Mouse (Mus musculus) mature B cell (primary cell): Measurements from ENCODE around the gene Olfr545.

Experiments
- in situ Hi-C: fragments of 300-500 bp; cut with MboI; formaldehyde crosslinking; loops from 2 replicates; pipeline ENCODE4 v1.14.3; 2019

Olfr545 gene

DNA sequence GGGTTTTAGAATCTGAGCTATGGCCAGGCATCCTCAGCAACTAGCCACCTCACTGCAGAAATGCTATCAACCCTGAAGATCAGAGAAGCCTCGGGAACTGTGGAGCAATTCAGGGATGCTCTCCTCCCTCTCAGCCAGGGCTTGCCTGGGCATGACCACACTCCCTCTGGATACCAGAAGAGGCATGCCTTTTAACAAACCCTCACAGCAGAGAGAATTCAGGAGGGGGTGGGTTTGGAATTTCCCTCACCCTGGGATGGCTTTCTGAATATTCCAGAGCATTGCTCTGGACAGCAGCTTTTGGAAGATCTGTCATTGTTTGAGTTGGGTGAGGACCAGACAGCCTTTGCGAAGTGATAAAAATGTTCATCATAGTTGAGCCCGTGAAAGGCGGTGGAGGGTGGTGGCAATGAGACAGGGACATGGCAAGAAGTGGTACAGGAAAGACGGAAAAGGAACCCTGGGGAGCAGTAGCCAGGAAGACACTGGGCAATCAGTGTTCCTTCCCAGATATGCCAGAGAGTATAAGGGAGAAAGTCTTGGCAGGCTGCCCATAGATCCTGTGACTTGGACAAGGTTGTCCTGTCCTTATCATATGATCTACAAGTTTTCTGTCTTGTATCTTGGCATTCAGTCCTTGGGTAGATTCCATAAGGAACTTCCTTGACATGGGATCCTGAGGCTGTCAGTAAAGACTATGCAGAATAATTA is 19.9 kb downstream of the Olfr545 start:
- in situ Hi-C loops: no loop called here

DNA sequence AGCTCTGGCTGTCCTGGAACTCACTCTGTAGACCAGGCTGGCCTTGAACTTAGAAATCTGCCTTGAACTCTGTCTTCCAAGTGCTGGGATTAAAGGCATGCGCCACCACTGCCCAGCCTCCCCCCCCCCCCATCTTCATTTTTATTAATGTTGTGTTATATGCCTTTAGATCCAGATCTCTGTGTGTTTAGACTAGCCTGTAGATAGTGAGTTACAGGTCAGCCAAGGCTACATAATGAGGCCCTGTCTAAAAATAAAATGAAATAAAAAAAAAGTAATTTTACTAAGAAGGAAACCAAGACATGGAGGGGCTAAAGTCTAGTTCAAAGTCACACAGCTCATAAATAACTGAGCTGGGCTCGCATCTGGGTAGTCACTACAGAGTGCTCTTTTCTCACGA is 20.4 kb downstream of the Olfr545 start:
- in situ Hi-C loops: no loop called here

DNA sequence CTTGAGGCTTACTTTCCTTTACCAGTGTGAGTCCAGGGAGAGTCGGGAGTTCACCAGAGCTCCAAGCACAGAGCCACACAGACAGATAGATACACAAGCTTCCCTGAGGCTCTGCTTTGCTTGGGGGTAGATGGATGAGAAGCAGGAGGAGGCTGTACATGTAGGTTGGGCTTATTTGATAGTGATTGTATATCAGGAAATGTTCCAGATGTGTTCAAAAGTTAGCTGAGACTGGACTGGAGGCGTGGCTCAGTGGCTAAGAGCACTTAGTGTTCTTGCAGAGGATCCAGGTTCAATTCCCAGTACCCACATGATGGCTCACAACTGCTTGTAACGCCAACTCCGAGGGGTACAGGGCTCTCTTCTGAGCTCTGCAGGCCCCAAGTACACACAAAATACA is 20.9 kb downstream of the Olfr545 start:
- in situ Hi-C loops: no loop called here

DNA sequence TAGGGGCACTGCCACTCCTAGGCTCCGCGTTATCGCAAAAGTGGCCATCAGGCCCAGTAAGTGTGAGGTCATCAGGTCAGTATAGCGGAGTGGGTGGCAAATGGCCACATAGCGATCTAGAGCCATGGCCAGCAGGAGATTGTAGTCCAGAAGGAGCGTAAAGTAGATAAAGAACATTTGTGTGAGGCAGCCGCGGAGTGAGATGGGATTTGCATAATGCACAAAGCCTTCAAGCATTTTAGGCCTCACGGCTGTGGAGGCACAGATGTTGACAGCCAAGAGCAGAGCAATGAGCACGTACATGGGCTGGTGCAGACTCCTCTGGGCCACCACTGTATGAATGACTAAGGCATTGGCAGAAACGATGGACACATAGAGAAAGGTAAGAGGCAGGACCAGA is 22.0 kb downstream of the Olfr545 start:
- in situ Hi-C loops: no loop called here

DNA sequence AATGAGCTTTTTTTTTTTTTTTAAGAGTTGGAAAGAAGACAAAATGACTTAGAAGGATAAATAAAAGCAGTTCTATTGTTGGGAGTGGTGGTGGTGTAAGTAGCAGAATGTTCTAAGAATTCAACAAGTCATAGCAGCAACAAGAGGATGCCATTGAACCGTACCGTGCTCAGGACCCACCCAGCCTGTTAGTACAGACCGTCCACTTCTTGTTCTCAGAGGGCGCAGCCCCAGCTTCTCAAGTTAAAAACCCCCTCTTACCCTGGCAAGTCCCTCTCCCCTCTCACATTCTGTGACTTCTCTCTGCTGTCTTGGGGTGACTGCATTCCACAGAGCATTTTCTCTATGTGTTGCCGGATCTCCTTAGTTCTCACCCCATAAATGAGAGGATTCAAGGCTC is 22.8 kb downstream of the Olfr545 start:
- in situ Hi-C loops: no loop called here

DNA sequence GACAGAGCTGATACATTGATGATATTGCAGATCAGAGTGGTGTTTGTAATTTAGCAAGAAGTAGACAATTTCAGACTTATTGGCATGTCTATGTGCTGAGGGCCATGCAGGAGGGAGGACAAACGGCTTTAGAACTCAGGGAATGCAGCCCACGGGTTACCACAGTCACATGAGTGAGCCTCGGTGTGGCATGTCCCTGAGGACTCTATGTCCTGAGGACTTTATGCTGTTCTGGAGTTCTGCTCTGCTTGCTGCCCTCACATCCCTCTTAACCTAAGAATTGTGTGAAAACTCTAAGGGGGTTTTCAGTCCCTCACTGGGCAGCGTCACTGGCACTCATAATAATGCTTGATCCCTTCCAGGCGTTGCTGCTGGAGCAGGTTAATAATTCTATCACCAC is 26.7 kb downstream of the Olfr545 start:
- in situ Hi-C loops: no loop called here

DNA sequence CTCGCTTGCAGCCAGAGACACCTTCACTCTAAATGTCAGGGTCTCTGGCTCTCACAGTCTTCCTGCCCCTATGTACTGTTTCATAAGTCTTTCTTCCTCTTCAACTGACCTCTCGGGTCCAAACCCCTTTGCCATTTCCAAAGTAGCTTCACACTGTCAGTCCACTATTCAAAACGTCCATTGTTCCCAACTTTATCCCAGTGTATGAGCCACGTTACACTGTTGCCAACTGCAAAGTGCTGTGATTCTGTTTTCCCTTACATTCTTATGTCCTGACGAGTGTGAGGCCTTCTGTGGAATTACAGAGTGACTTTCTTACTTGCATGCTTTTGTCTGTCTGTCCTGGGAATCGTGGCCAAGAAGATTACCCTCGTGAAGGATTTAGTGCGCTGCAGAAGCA is 31.8 kb downstream of the Olfr545 start:
- in situ Hi-C loops: no loop called here

DNA sequence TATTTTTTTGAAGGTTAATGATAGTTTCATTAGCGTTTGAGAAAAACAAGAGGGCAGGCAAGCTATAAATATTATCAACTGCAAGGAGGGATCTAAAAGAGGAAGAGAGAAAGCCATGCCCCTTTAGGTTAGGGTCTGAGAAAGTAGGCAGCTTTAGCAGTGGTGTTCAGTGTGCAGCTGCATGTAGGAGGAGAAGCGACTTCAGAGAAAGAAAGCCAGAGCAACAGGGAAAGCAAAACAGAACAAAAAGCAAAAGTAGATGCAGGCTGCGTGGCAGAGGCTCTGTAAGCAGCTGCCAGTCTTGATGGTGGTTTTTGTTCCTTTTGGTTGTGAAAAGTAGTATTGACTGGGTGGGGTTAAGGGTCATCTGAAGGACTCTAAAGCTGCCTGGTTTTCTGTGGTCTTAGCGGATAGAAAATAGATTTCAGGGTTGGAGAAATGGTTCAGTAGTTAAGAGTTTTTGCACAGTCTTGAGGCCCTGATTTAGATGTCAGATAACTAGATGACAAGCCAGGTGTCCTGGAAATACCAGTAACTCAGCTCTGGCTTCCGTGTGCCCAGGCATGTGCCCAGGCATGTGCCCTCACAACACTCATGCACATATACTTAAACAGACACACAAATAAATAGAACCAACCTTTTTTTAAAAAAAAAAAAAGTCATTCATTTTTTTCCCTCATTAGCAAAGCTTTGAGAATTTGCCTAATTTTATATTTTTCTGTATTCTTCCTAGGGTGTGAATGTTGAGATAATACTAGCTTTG is 40.6 kb downstream of the Olfr545 start:
- in situ Hi-C loops: no loop called here

DNA sequence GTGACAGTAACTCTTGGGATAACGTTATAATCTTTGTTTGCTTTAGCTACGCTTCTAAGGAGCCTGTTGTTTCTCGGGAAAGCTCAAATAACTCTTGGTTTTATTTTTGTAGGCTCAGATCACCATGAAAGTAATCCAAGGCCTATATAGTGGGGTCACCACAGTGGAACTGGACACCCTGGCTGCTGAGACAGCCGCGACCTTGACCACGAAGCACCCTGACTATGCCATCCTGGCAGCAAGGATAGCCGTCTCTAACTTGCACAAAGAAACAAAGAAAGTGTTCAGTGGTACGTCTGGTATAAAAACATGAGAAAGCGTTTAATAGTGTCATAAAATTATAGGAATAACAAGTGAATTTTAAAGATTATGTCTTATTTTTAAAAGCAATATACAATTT is 52.9 kb downstream of the Olfr545 start:
- in situ Hi-C loops: no loop called here

DNA sequence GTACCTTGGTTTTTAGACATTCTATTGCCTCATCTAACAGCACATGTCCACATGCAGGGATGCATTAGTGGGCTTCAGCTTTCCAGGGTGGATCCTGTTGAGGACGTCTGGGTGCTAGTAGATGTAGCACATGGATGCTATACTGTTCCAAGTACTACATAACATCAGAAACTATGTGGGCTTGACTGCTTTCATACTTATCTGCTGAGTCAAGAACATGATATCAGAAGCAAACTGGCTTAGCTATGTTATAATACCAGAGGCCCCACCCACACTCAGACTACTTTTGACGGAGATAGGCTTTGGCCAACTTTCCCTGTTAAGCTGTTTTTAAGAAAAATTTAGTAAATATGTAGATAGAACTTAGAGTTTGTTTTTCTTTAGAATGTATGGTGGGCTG is 55.1 kb downstream of the Olfr545 start:
- in situ Hi-C loops: no loop called here

DNA sequence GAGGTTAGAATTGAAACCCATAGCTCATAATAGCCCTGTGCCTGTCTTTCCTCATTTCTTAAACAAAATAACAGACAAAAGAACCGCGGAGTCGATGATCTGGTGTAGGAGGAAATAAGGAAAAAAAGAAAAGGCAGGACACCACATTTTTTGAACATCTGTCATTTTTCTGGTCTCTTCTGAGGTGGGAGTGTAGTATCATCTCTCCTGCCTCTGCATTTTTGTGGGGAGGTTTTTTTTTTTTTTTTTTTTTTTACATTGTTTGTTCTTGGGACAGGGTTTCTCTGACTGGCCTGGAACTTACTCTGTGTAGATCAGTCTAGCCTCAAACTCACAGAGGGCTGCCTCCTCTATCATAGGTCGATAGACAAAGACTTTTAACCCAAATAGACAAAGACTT is 56.9 kb downstream of the Olfr545 start:
- in situ Hi-C loops: no loop called here

DNA sequence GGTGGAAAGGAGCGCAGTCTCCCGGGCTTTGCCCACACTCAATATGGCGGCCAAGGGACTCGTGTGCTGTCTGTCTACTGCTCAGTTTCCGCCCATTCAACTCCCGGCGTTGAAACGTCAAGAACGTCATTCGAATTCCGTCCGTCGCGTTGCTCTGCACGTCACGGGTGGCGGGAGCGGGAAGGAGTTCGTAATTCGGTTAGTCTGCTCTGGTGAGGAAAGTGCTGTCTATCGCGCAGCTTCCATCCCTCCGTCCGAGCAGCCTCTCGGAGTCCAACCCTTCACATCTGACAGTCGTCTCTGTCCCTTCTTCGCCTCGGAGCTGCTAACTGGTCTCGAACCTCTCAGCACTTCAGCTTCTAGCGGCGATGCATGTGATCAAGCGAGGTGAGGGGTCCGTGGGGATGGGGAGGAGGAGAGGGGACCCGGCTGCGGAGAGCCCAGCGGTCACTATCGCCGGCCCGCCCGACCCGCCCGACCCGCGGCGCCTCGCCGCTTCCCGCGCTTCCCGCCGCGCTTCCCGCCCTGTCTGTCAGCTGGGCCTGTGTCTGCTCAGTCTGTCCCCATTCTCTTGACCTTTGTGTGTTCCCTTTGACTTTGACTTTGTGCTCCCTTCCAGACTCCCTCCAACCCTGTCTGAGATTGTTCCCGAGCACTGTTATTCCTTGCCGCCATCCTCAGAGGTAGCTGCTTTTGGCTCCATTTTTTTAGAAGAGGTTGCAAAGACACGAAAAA is 57.5 kb downstream of the Olfr545 start, which contains the start of gene Rrm1:
Gene Rrm1, plus strand, starts transcription at position 39 of the 735 bp plus-strand sequence.
- in situ Hi-C loops: no loop called here
